ENCODE assay signal across 8 mouse cellular contexts in genomic region chr9:109875695-109876601, GRCm38 (mm10). TPM values are rescaled to one million over a fixed set of nuclear protein-coding genes. Genes with fewer than 3 reads are reported as not detected.
A peak's percentile ranks its signal among the peaks of the same experiment; 100 is the strongest.
DNase-seq lines count a peak whose midpoint lies in the region; ATAC-seq and TF ChIP-seq lines count a peak whose summit lies in the region.

No protein-coding gene starts in this region.

- H3K36me3 ChIP-seq in kidney, adult 2 months (ENCODE audit: control insufficient read depth, insufficient read depth, low read length): peaks cover 5% of the 10 kb centered on the region
- H3K36me3 ChIP-seq in forebrain, embryonic 14.5 days (ENCODE audit: control insufficient read depth, insufficient read depth, low read length): peaks cover 29% of the 10 kb centered on the region
- peaks cover 24% of the 10 kb centered on the region for H3K36me3 ChIP-seq in hindbrain, embryonic 13.5 days
- peaks cover 42% of the 10 kb centered on the region for H3K36me3 ChIP-seq in limb, embryonic 10.5 days

- peak overlapping the region; percentile 97 for H3K9ac ChIP-seq in forebrain, embryonic 14.5 days (ENCODE audit: low read length)
- peak overlapping the region; percentile 93 for H3K9ac ChIP-seq in hindbrain, embryonic 13.5 days

- H3K4me3 ChIP-seq in kidney, adult 2 months (ENCODE audit: insufficient read depth, low read depth, low read length): peak overlapping the region; percentile 98
- peak overlapping the region; percentile 95 for H3K4me3 ChIP-seq in forebrain, embryonic 14.5 days (ENCODE audit: low read depth, low read length)
- peak overlapping the region; percentile 93 for H3K4me3 ChIP-seq in hindbrain, embryonic 13.5 days
- H3K4me3 ChIP-seq in limb, embryonic 10.5 days: peak overlapping the region; percentile 100

- no peaks in the 10 kb centered on the region for H3K27me3 ChIP-seq in kidney, adult 2 months (replicated peaks; ENCODE audit: control insufficient read depth, insufficient read depth, low read length)
- H3K27me3 ChIP-seq in forebrain, embryonic 14.5 days (replicated peaks; ENCODE audit: control insufficient read depth, insufficient read depth, low read length): no peaks in the 10 kb centered on the region
- H3K27me3 ChIP-seq in hindbrain, embryonic 13.5 days: no peaks in the 10 kb centered on the region
- H3K27me3 ChIP-seq in limb, embryonic 10.5 days (ENCODE audit: low read depth, poor library complexity, severe bottlenecking): no peaks in the 10 kb centered on the region

- peak; percentile 77 for DNase-seq in kidney, adult 2 months
- DNase-seq in kidney, adult 9 months: no peak
- DNase-seq in c-Kit-positive CD71-positive TER-119-positive erythroid progenitor cells, embryonic 14.5 days (ENCODE audit: low spot score): peak; percentile 22
- DNase-seq in forebrain, embryonic 14.5 days (ENCODE audit: low spot score): peak; percentile 52
- DNase-seq in limb, embryonic 10.5 days (ENCODE audit: low spot score): peak; percentile 69
- DNase-seq in spleen, postnatal 4 days (ENCODE audit: low spot score in 2 of 2): peak; percentile 66 to 82

- ATAC-seq in forebrain, embryonic 14.5 days: peak; percentile 68
- ATAC-seq in hindbrain, embryonic 13.5 days (ENCODE audit: low FRiP score): peak; percentile 72
- peak; percentile 10; the same call in 1 of the 2 replicates for ATAC-seq in megakaryocyte progenitor cell, adult 5-6 weeks (replicated peaks; ENCODE audit: poor library complexity)

- TF ChIP-seq POLR2A in kidney, adult 2 months (IDR thresholded peaks at IDR 0.05; ENCODE audit: low read depth, low read length): no peak

- 2% methylated on average over 76 of the region's 76 CpGs for WGBS in kidney, adult 2 months
- WGBS in forebrain, embryonic 14.5 days: under 1% methylated on average over 76 of the region's 76 CpGs
- WGBS in hindbrain, embryonic 13.5 days: under 1% methylated on average over 66 of the region's 76 CpGs
- WGBS in limb, embryonic 10.5 days: under 1% methylated on average over 76 of the region's 76 CpGs

- peaks cover 7% of the 10 kb centered on the region; the same call in 1 of the 2 replicates for H3K4me1 ChIP-seq in kidney, adult 2 months (ENCODE audit: control insufficient read depth, insufficient read depth, low read length)
- peaks cover 11% of the 10 kb centered on the region; the same call in 1 of the 2 replicates for H3K4me1 ChIP-seq in forebrain, embryonic 14.5 days (ENCODE audit: control insufficient read depth, insufficient read depth, low read length)
- H3K4me1 ChIP-seq in hindbrain, embryonic 13.5 days (replicated peaks): peaks cover 19% of the 10 kb centered on the region
- H3K4me1 ChIP-seq in limb, embryonic 10.5 days: peaks cover 18% of the 10 kb centered on the region

- no peaks in the 10 kb centered on the region for H3K9me3 ChIP-seq in forebrain, embryonic 14.5 days (replicated peaks; ENCODE audit: control insufficient read depth, low read length)
- H3K9me3 ChIP-seq in hindbrain, embryonic 13.5 days: no peaks in the 10 kb centered on the region
- no peaks in the 10 kb centered on the region for H3K9me3 ChIP-seq in limb, embryonic 10.5 days (replicated peaks)

- H3K27ac ChIP-seq in kidney, adult 2 months (ENCODE audit: insufficient read depth, low read depth, low read length): peak overlapping the region; percentile 69
- H3K27ac ChIP-seq in forebrain, embryonic 14.5 days (ENCODE audit: low read depth, low read length): peak overlapping the region; percentile 81
- H3K27ac ChIP-seq in hindbrain, embryonic 13.5 days: peak overlapping the region; percentile 83
- H3K27ac ChIP-seq in limb, embryonic 10.5 days: peak overlapping the region; percentile 97

- H3K4me2 ChIP-seq in forebrain, embryonic 14.5 days (ENCODE audit: low read length): peak overlapping the region; percentile 76
- H3K4me2 ChIP-seq in hindbrain, embryonic 13.5 days: peak overlapping the region; percentile 89

- no peak for TF ChIP-seq CTCF in kidney, adult 2 months (conservative IDR thresholded peaks at IDR 0.05; ENCODE audit: insufficient read depth, insufficient read length, low read depth, low read length)

RNA-seq across cellular contexts. Expression of gene Cdc25a, which starts 0.6 kb away (rescaled TPM):
- 3.2 and 4.3 TPM in 2 replicates for polyA plus RNA-seq in kidney, adult 2 months (2012; rRNA removed)
- 15.1 and 15.7 TPM in 2 replicates for polyA plus RNA-seq in forebrain, embryonic 14.5 days (2014; fragmentation: Nextera tagmentation; extraction: Ambion mirVana)
- polyA plus RNA-seq in hindbrain, embryonic 13.5 days (2015; fragmentation: Nextera tagmentation; extraction: Ambion mirVana): 18.0 and 18.5 TPM in 2 replicates
- 54.4 and 55.6 TPM in 2 replicates for polyA plus RNA-seq in limb, embryonic 10.5 days (2016; fragmentation: Nextera tagmentation; extraction: Ambion mirVana)
- total RNA-seq in megakaryocyte progenitor cell, adult 5-6 weeks (2015): 28.8 and 33.8 TPM in 2 replicates
- total RNA-seq in megakaryocyte progenitor cell, adult 5-6 weeks (2017): 46.3 and 55.2 TPM in 2 replicates

RNA-seq across cellular contexts. Expression of gene Camp, which starts 26.5 kb away (rescaled TPM):
- polyA plus RNA-seq in kidney, adult 2 months (2012; rRNA removed): not detected in 2 replicates
- 1.1 TPM in 1 of 2 replicates, not detected in the other for polyA plus RNA-seq in forebrain, embryonic 14.5 days (2014; fragmentation: Nextera tagmentation; extraction: Ambion mirVana)
- polyA plus RNA-seq in hindbrain, embryonic 13.5 days (2015; fragmentation: Nextera tagmentation; extraction: Ambion mirVana): 0.84 and 1.3 TPM in 2 replicates
- polyA plus RNA-seq in limb, embryonic 10.5 days (2016; fragmentation: Nextera tagmentation; extraction: Ambion mirVana): not detected in 2 replicates
- 257 and 482 TPM in 2 replicates for total RNA-seq in megakaryocyte progenitor cell, adult 5-6 weeks (2015)
- total RNA-seq in megakaryocyte progenitor cell, adult 5-6 weeks (2017): 178 and 390 TPM in 2 replicates

RNA-seq across cellular contexts. Expression of gene Nme6, which starts 43.4 kb away (rescaled TPM):
- polyA plus RNA-seq in kidney, adult 2 months (2012; rRNA removed): 36.5 and 38.6 TPM in 2 replicates
- 74.6 and 84.7 TPM in 2 replicates for polyA plus RNA-seq in forebrain, embryonic 14.5 days (2014; fragmentation: Nextera tagmentation; extraction: Ambion mirVana)
- polyA plus RNA-seq in hindbrain, embryonic 13.5 days (2015; fragmentation: Nextera tagmentation; extraction: Ambion mirVana): 65.7 and 69.1 TPM in 2 replicates
- 103 and 117 TPM in 2 replicates for polyA plus RNA-seq in limb, embryonic 10.5 days (2016; fragmentation: Nextera tagmentation; extraction: Ambion mirVana)
- total RNA-seq in megakaryocyte progenitor cell, adult 5-6 weeks (2015): 60.6 and 62.4 TPM in 2 replicates
- total RNA-seq in megakaryocyte progenitor cell, adult 5-6 weeks (2017): 40.7 and 45.1 TPM in 2 replicates

RNA-seq across cellular contexts. Expression of gene Map4, which starts 55.3 kb away (rescaled TPM):
- polyA plus RNA-seq in kidney, adult 2 months (2012; rRNA removed): 99.0 and 107 TPM in 2 replicates
- 90.6 and 108 TPM in 2 replicates for polyA plus RNA-seq in forebrain, embryonic 14.5 days (2014; fragmentation: Nextera tagmentation; extraction: Ambion mirVana)
- 156 and 166 TPM in 2 replicates for polyA plus RNA-seq in hindbrain, embryonic 13.5 days (2015; fragmentation: Nextera tagmentation; extraction: Ambion mirVana)
- 37.3 and 43.9 TPM in 2 replicates for polyA plus RNA-seq in limb, embryonic 10.5 days (2016; fragmentation: Nextera tagmentation; extraction: Ambion mirVana)
- 26.7 and 32.2 TPM in 2 replicates for total RNA-seq in megakaryocyte progenitor cell, adult 5-6 weeks (2015)
- total RNA-seq in megakaryocyte progenitor cell, adult 5-6 weeks (2017): 20.1 and 26.3 TPM in 2 replicates

Comparison
In these comparisons a context has a peak if more than half of its experiments do, and no peak if none do; other contexts are left out.
1. ATAC-seq: peak in every context shown above with its lines; median percentile 72 in hindbrain, embryonic 13.5 days; 68 in forebrain, embryonic 14.5 days; 10 in megakaryocyte progenitor cell, adult 5-6 weeks.